Mouse (Mus musculus): ENCODE results near the gene Angptl6.
A peak's percentile ranks its signal among the peaks of the same experiment; 100 is the strongest.
"Not testable (repeated sequence)": the region's sequence is repeated elsewhere in the genome, so short reads cannot be mapped to it uniquely, and the experiment has no call there.

Gene Angptl6

DNA sequence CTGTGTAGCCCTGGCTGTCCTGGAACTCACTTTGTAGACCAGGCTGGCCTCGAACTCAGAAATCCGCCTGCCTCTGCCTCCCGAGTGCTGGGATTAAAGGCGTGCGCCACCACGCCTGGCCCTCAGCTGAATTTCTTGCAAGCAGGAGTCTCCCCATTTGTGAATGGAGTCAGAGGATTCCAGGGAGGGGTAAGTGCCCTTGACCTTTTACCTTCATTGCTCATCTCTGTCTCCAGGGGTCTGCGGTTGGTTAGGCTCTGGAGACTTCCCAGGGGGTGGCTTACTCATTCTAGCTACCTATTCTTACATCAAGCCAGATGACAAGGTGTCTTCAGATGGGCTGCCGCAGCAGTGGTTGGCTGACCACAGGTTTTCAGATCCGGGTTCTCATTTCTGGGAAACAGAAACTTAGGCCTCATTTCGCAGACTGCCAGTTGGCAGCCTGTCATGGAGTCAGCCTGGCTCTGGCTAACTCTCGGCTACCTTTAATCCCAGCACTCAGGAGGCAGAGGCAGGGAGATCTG is 44.0 kb downstream of the Angptl6 start:
- not testable (repeated sequence) for DNase-seq

DNA sequence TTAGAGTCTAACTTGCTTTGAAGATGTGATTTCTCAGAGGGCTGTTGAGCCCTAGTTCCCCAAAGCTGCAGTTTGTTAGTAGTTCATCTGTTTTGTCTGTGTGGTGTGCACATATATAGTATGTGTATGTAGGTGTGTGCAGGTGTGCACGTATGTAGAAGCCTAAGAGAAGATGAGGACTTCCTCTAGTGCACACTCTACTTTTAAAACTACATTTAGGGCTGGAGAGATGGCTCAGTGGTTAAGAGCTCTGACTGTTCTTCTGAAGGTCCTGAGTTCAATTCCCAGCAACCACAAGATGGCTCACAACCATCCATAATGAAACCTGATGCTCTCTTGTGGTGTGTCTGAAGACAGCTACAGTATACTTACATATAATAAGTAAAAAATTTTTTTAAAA is 44.6 kb downstream of the Angptl6 start:
- DNase-seq = no peak

DNA sequence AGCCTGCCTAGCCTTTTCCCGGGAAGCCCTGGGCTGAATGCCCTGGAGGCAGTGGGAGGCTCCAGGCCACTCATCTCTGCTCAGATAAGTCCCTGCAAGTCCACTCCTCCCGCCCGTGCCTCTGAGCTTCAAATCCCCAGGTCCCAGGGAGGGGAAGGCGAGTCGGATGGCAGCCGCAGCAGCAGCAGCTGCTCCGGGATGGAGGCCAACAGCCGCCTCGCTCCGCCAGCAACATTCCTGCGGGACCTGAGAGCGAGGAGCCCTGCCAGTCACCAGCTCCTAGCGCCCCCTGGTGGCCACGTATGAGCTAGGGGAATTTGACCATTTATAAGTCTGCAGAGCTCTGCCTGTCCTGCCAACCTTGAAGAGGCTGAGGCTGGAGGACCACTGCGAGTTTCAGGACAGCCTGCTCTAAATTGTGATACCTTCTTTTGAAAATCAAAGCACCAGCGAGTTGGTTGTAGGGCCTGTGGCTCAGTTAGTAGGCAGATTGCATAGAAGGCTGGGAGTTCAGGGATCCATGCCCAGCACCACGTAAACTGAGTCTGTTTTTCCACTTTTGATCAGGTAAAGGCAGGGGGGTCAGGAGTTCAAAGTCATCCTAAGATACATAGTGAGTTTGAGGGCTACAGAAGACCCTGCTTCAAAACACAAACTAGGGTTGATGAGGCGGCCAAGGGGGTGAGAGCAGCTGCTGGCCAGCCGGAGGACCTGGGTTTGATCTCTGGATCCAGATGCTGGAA is 48.5 kb downstream of the Angptl6 start:
- peak; percentile 96 for DNase-seq

DNA sequence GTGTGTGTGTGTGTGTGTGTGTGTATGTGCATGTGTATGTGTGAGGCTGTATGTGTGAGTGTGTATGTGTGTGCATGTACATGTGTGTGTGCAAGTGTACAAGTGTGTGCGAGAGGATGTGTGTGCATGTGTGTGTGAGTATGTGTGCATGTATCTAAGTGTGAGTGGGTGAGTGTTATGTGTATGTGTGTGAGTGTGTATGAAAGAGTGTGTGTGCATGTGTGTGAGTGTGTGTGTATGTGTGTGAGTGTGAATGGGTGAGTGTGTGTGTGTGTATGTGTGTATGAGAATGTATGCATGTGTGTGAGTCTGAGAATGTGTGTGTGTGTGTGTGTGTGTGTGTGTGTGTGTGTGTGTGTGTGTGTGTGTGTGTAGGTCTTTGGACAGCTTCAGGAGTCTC is 51.4 kb downstream of the Angptl6 start:
- DNase-seq = no peak

DNA sequence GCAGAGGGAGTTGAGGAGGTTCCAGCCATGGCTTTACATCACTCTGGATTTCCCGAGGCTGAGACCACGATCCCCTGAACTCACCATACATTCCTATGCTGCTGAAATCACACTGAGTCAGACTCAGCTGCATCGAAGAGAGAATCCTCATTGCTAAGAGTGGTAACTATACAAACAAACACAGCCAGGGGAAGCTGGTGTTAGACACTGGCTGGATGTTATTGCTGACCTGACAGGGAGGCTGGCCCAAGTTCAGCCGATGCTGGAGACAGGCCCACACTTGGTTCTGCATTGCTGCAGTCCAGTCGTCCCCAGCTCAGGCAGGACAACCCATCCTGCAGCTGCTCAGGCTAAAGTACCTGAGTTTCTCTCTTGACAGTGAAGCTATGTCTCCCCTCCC is 53.7 kb downstream of the Angptl6 start:
- DNase-seq = peak; percentile 44

All from lung, postnatal 10 days (tissue).